Mouse (Mus musculus) G1E (cell line): ENCODE measurements around the gene Fbxl2.

Experiments
- CTCF ChIP-seq: IDR thresholded peaks from 2 replicates; pipeline ENCODE4 v1.5.1; 2012; ENCODE audit warnings: low read depth, low read length, inconsistent platforms, mixed read lengths
- GATA1 ChIP-seq: IDR thresholded peaks from 2 replicates; pipeline ENCODE4 v1.6.1; 2012; ENCODE audit warnings: borderline replicate concordance, low read length, inconsistent platforms, mixed read lengths
- GATA2 ChIP-seq: IDR thresholded peaks from 2 replicates; pipeline ENCODE4 v1.6.1; 2012; ENCODE audit warnings: low read depth, low read length, inconsistent platforms, borderline replicate concordance
- TAL1 ChIP-seq: conservative IDR thresholded peaks from 2 replicates; pipeline ENCODE4 v1.6.1; 2012; ENCODE audit warnings: low read depth, low read length, inconsistent platforms, mixed read lengths

DNA sequence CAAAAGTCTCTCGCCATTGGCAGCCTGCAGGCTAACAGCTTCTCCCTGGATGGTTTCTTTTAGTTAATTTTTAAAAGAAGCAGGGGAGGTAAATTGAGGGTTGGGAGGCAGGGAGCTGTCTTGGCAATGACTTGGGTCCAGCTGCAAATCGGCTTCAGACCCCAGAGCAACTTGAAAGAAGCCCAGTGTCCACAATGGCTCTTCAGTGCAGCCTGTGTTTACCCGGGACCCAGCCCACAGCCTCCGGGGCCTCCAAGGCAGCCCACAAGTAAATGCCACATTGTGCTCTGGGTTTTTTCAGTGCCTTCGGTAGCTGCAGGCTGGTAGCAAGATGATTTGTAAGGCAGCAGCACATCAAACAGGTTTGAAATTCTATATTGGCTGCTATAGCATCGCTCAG lies 3.5 kb downstream of the Fbxl2 start:
- TF ChIP-seq CTCF (no peak), GATA2 (no peak), TAL1 (no peak), GATA1 (no peak)
